Mouse (Mus musculus) CH12.LX (cell line): Measurements from ENCODE around the gene Krt83.

Source experiments
- CHD2 ChIP-seq: IDR thresholded peaks from 2 replicates; pipeline ENCODE4 v1.6.1; 2011; ENCODE audit warnings: low read length, improper control_type of control experiment
- CTCF ChIP-seq, 2 experiments: IDR thresholded peaks in 1 of 2; conservative IDR thresholded peaks in 1 of 2; 2 replicates each; pipeline ENCODE4 v1.5.1; 2011 to 2012; ENCODE audit warnings: low read depth in 2 of 2, low read length in 2 of 2, improper control_type of control experiment in 1 of 2, inconsistent platforms in 1 of 2, mild to moderate bottlenecking in 1 of 2, moderate library complexity in 1 of 2
- E2F4 ChIP-seq: IDR thresholded peaks from 2 replicates; pipeline ENCODE4 v1.6.1; 2011; ENCODE audit warnings: low read depth, low read length, improper control_type of control experiment; ENCODE audit not compliant: insufficient replicate concordance
- ELF1 ChIP-seq: IDR thresholded peaks from 2 replicates; pipeline ENCODE4 v1.6.1; 2014; ENCODE audit warnings: low read depth, mild to moderate bottlenecking, inconsistent platforms, low read length, improper control_type of control experiment
- HCFC1 ChIP-seq: IDR thresholded peaks from 2 replicates; pipeline ENCODE4 v1.6.1; 2012; ENCODE audit warnings: low read depth, mild to moderate bottlenecking, inconsistent platforms, low read length, improper control_type of control experiment
- MEF2A ChIP-seq: IDR thresholded peaks from 2 replicates; pipeline ENCODE4 v1.6.1; 2014; ENCODE audit warnings: low read depth, mild to moderate bottlenecking, inconsistent platforms, low read length, improper control_type of control experiment, borderline replicate concordance
- MYC ChIP-seq: IDR thresholded peaks from 2 replicates; pipeline ENCODE4 v1.6.1; 2011; ENCODE audit warnings: low read depth, mild to moderate bottlenecking, improper control_type of control experiment, low read length
- NELFE ChIP-seq: IDR thresholded peaks from 2 replicates; pipeline ENCODE4 v1.6.1; 2011; ENCODE audit warnings: low read depth, low read length, improper control_type of control experiment
- POLR2A ChIP-seq: IDR thresholded peaks from 2 replicates; pipeline ENCODE4 v1.6.1; 2011; ENCODE audit warnings: low read depth, mild to moderate bottlenecking, improper control_type of control experiment, low read length
- TCF12 ChIP-seq: IDR thresholded peaks from 2 replicates; pipeline ENCODE4 v1.6.1; 2014; ENCODE audit warnings: low read depth, mild to moderate bottlenecking, inconsistent platforms, low read length, improper control_type of control experiment

DNA sequence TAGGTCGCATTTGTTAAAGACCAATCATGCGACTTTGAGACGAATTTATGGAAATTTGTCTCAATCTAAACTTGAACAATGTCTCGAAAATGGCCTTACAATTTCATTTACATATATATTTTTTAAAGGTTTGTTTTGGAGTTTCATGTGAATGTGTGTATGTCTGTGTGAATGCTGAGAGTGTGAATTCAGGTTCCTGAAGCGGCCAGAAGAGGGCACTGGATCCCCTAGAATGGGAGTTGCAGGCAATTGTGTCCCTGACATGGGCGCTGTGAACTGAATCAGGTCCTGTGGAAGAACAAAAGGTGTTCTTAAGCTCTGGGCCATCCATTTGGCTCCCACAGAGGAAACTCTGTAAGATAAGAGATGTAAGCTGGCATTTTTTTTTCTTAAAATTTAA lies 35.4 kb downstream of the Krt83 start:
- TF ChIP-seq CHD2 = no peak
- no peak for TF ChIP-seq E2F4
- no peak for TF ChIP-seq ELF1
- TF ChIP-seq POLR2A = no peak
- no peak; a peak in 1 of 4 replicates for TF ChIP-seq CTCF (conservative IDR thresholded peaks at IDR 0.05 in 1 of 2, IDR thresholded peaks at IDR 0.05 in 1 of 2; ENCODE audit: low read depth in 2 of 2, low read length in 2 of 2)
- no peak for TF ChIP-seq HCFC1
- TF ChIP-seq NELFE = no peak
- no peak for TF ChIP-seq TCF12
- no peak for TF ChIP-seq MEF2A
- no peak for TF ChIP-seq MYC
